Mouse (Mus musculus): ENCODE results near the gene Vwa7. TPM values are rescaled to one million over a fixed set of nuclear protein-coding genes. Genes with fewer than 3 reads are reported as not detected.
"Not testable (repeated sequence)": the region's sequence is repeated elsewhere in the genome, so short reads cannot be mapped to it uniquely, and the experiment has no call there.

Vwa7 gene
- polyA plus RNA-seq, 1 experiment from 2014 or later = 0.30 TPM

- no peaks in the 10 kb centered on the region for H3K27me3 ChIP-seq (replicated peaks; ENCODE audit: insufficient read depth, low read length)
- WGBS = 47% methylated on average over 9 of the region's 9 CpGs
- TF ChIP-seq CTCF (IDR thresholded peaks at IDR 0.05) (no peak), EP300 (IDR thresholded peaks at IDR 0.05) (no peak)
- H3K9ac ChIP-seq (replicated peaks; ENCODE audit: low read depth) = 0 out of 2 replicates have a peak overlapping the region, but pooled peaks have one; percentile 16
- no peaks in the 10 kb centered on the region for H3K9me3 ChIP-seq (ENCODE audit: low read length)
- no peak for ATAC-seq
- peak overlapping the region; percentile 99; the same call in 1 of the 2 replicates for H3K4me2 ChIP-seq (replicated peaks; ENCODE audit: low read depth, low read length)
- no peak overlapping the region for H3K4me3 ChIP-seq (ENCODE audit: low read depth, low read length)
- no peak overlapping the region for H3K27ac ChIP-seq (ENCODE audit: low read length)
- H3K4me1 ChIP-seq (ENCODE audit: insufficient read depth, low read depth, low read length) = peaks cover 21% of the 10 kb centered on the region
- H3K36me3 ChIP-seq (ENCODE audit: insufficient read depth, low read length) = no peaks in the 10 kb centered on the region
- no peak for DNase-seq (ENCODE audit: low spot score)
Observed at GRCm38 (mm10) chr17:35003022-35003838, 13.1 kb upstream of the Vwa7 start.

- no peak overlapping the region for H3K27ac ChIP-seq (ENCODE audit: low read length)
- H3K4me1 ChIP-seq (ENCODE audit: insufficient read depth, low read depth, low read length) = peaks cover 21% of the 10 kb centered on the region
- no peak overlapping the region for H3K4me3 ChIP-seq (ENCODE audit: low read depth, low read length)
- H3K4me2 ChIP-seq (replicated peaks; ENCODE audit: low read depth, low read length) = no peak overlapping the region
- no peaks in the 10 kb centered on the region for H3K36me3 ChIP-seq (ENCODE audit: insufficient read depth, low read length)
- DNase-seq (ENCODE audit: low spot score) = no peak
- WGBS = 90% methylated on average over 17 of the region's 17 CpGs
- no peak overlapping the region for H3K9ac ChIP-seq (replicated peaks; ENCODE audit: low read depth)
- no peaks in the 10 kb centered on the region for H3K9me3 ChIP-seq (ENCODE audit: low read length)
- ATAC-seq = no peak
- TF ChIP-seq CTCF (IDR thresholded peaks at IDR 0.05) (no peak), EP300 (IDR thresholded peaks at IDR 0.05) (no peak)
- no peaks in the 10 kb centered on the region for H3K27me3 ChIP-seq (replicated peaks; ENCODE audit: insufficient read depth, low read length)
Observed at GRCm38 (mm10) chr17:35004075-35004717, 12.2 kb upstream of the Vwa7 start.

- Histone ChIP-seq H3K9me3 (ENCODE audit: low read length) (no peaks in the 10 kb centered on the region), H3K27me3 (replicated peaks; ENCODE audit: insufficient read depth, low read length) (no peaks in the 10 kb centered on the region), H3K4me3 (ENCODE audit: low read depth, low read length) (no peak overlapping the region), H3K36me3 (ENCODE audit: insufficient read depth, low read length) (no peaks in the 10 kb centered on the region), H3K4me2 (replicated peaks; ENCODE audit: low read depth, low read length) (no peak overlapping the region), H3K4me1 (ENCODE audit: insufficient read depth, low read depth, low read length) (peaks cover 15% of the 10 kb centered on the region), H3K27ac (ENCODE audit: low read length) (no peak overlapping the region), H3K9ac (replicated peaks; ENCODE audit: low read depth) (no peak overlapping the region)
- ATAC-seq (no peak), DNase-seq (ENCODE audit: low spot score) (no peak)
- 89% methylated on average over 10 of the region's 10 CpGs for WGBS
- no peak for TF ChIP-seq EP300 (IDR thresholded peaks at IDR 0.05)
- TF ChIP-seq CTCF (IDR thresholded peaks at IDR 0.05) = no peak
Observed at GRCm38 (mm10) chr17:35005158-35005557, 11.2 kb upstream of the Vwa7 start.

DNA sequence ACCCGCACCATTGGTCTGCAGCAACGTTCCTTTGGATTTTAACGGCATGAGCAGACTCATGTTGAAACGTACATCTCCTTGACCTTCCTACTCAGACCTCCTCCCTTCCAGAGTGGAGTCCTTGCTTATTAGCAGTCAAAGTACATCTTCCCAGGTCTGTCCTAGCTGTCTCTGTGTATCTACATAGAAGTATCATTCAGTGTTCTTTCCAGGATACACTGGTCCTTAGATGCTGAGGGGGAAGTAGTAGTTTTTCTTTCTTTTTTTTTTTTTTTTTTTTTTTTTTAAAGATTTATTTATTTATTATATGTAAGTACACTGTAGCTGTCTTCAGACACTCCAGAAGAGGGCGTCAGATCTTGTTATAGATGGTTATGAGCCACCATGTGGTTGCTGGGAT, 10.5 kb upstream of the Vwa7 start:
- not testable (repeated sequence) for H3K36me3 ChIP-seq (ENCODE audit: insufficient read depth, low read length); H3K27ac ChIP-seq (ENCODE audit: low read length); H3K27me3 ChIP-seq (replicated peaks; ENCODE audit: insufficient read depth, low read length); H3K9ac ChIP-seq (replicated peaks; ENCODE audit: low read depth); H3K4me3 ChIP-seq (ENCODE audit: low read depth, low read length); H3K9me3 ChIP-seq (ENCODE audit: low read length); DNase-seq (ENCODE audit: low spot score); ATAC-seq; H3K4me2 ChIP-seq (replicated peaks; ENCODE audit: low read depth, low read length)
- peaks cover 15% of the 10 kb centered on the region for H3K4me1 ChIP-seq (ENCODE audit: insufficient read depth, low read depth, low read length)
- 89% methylated on average over 4 of the region's 5 CpGs for WGBS

GRCm38 (mm10) chr17:35007387-35007991, 8.9 kb upstream of the Vwa7 start:
- Histone ChIP-seq H3K27me3 (replicated peaks; ENCODE audit: insufficient read depth, low read length) (no peaks in the 10 kb centered on the region), H3K4me3 (ENCODE audit: low read depth, low read length) (no peak overlapping the region), H3K4me2 (replicated peaks; ENCODE audit: low read depth, low read length) (no peak overlapping the region), H3K36me3 (ENCODE audit: insufficient read depth, low read length) (peaks cover 14% of the 10 kb centered on the region), H3K9me3 (ENCODE audit: low read length) (no peaks in the 10 kb centered on the region), H3K9ac (replicated peaks; ENCODE audit: low read depth) (no peak overlapping the region), H3K4me1 (ENCODE audit: insufficient read depth, low read depth, low read length) (peaks cover 6% of the 10 kb centered on the region), H3K27ac (ENCODE audit: low read length) (no peak overlapping the region)
- 89% methylated on average over 7 of the region's 7 CpGs for WGBS
- no peak for ATAC-seq
- TF ChIP-seq EP300 (IDR thresholded peaks at IDR 0.05) (no peak), CTCF (IDR thresholded peaks at IDR 0.05) (peak; percentile 32; the same call in 1 of the 2 replicates)
- DNase-seq (ENCODE audit: low spot score) = no peak

GRCm38 (mm10) chr17:35009586-35009985, 6.8 kb upstream of the Vwa7 start:
- 87% methylated on average over 7 of the region's 7 CpGs for WGBS
- Histone ChIP-seq H3K4me2 (replicated peaks; ENCODE audit: low read depth, low read length) (no peak overlapping the region), H3K27me3 (replicated peaks; ENCODE audit: insufficient read depth, low read length) (no peaks in the 10 kb centered on the region), H3K36me3 (ENCODE audit: insufficient read depth, low read length) (peaks cover 28% of the 10 kb centered on the region), H3K9ac (replicated peaks; ENCODE audit: low read depth) (no peak overlapping the region), H3K4me3 (ENCODE audit: low read depth, low read length) (no peak overlapping the region), H3K27ac (ENCODE audit: low read length) (no peak overlapping the region), H3K9me3 (ENCODE audit: low read length) (no peaks in the 10 kb centered on the region), H3K4me1 (ENCODE audit: insufficient read depth, low read depth, low read length) (no peaks in the 10 kb centered on the region)
- ATAC-seq = no peak
- no peak for DNase-seq (ENCODE audit: low spot score)
- TF ChIP-seq CTCF (IDR thresholded peaks at IDR 0.05) = no peak
- TF ChIP-seq EP300 (IDR thresholded peaks at IDR 0.05) = no peak
